Mouse (Mus musculus): ENCODE data around the gene Mertk. TPM values are rescaled to one million over a fixed set of nuclear protein-coding genes. Genes with fewer than 3 reads are reported as not detected.

Gene Mertk
- polyA plus RNA-seq, 1 experiment from 2014 or later, result 6.5 TPM

DNA sequence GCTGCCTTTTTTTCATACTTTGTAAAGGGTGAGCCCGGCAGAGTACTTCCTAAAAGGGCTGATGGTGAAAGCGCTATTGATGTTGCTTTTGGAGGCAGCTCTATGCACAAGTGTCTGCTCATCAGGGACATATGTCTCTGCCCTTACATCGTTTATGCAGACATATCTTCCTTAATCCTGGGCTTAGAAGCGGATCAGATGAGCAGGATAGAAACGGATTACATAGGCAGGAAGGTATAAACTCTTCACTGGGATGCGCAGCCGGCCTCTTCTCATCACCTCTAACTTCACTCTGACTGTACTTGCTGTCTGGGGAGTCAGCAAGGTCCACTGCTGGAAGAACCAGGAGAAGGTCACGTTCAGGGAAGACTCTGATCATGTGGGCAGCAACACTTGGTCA is 138.8 kb downstream of the Mertk start:
- Histone ChIP-seq H3K27ac (no peak overlapping the region), H3K4me3 (no peak overlapping the region), H3K4me2 (replicated peaks) (no peak overlapping the region), H3K4me1 (no peaks in the 10 kb centered on the region), H3K27me3 (no peaks in the 10 kb centered on the region), H3K9ac (no peak overlapping the region), H3K36me3 (peaks cover 70% of the 10 kb centered on the region), H3K9me3 (replicated peaks) (no peaks in the 10 kb centered on the region)
- no peak for ATAC-seq (ENCODE audit: low FRiP score)
- WGBS, result 94% methylated on average over 8 of the region's 8 CpGs

DNA sequence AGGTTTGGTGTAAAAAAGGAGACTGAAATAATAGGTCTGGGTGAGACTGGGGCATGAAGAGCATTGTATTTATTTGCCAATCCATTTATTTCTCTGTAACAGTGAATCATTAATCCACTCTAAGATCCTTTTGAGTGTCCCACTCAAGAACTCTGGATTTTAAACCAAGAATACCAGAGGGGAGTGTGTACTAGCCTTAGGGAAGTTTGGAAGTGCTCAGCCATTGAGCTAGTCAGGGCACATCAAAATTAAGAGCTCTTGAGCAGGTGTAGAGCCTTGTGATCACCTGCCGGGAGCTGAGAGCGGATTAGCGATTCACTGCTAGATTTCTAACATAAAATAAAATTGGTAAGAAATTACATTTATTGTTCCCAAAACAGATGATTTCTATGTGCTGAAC is 139.9 kb downstream of the Mertk start:
- no peaks in the 10 kb centered on the region for H3K4me1 ChIP-seq
- H3K9ac ChIP-seq, result no peak overlapping the region
- H3K4me3 ChIP-seq, result no peak overlapping the region
- no peak overlapping the region for H3K27ac ChIP-seq
- H3K4me2 ChIP-seq (replicated peaks), result no peak overlapping the region
- H3K36me3 ChIP-seq, result peaks cover 69% of the 10 kb centered on the region
- no peaks in the 10 kb centered on the region for H3K9me3 ChIP-seq (replicated peaks)
- no peak for ATAC-seq (ENCODE audit: low FRiP score)
- H3K27me3 ChIP-seq, result no peaks in the 10 kb centered on the region
- 93% methylated on average over 3 of the region's 3 CpGs for WGBS

DNA sequence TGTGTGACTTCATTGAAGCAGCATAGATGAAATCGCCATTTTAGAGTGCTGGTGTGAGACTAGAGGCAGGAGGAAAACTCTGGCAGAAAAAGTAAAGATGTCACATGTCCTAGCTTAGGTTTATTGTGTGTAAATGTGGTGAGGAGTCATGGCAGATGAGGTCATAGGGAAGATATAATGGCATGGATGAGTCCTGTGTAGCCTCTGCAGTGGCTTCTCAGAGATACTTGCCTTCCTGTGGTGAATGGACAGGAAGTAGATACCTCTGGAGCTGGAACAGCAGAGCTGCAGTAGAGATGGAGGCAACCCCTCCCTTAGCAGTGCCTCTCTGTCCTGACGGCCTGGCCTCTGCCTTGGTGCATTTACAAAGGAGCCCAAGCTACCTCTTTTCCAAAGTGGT is 140.7 kb downstream of the Mertk start:
- Histone ChIP-seq H3K27me3 (no peaks in the 10 kb centered on the region), H3K9me3 (replicated peaks) (no peaks in the 10 kb centered on the region), H3K4me3 (no peak overlapping the region), H3K27ac (no peak overlapping the region), H3K36me3 (peaks cover 66% of the 10 kb centered on the region), H3K4me1 (no peaks in the 10 kb centered on the region), H3K4me2 (replicated peaks) (no peak overlapping the region), H3K9ac (no peak overlapping the region)
- 84% methylated on average over 2 of the region's 2 CpGs for WGBS
- no peak for ATAC-seq (ENCODE audit: low FRiP score)

DNA sequence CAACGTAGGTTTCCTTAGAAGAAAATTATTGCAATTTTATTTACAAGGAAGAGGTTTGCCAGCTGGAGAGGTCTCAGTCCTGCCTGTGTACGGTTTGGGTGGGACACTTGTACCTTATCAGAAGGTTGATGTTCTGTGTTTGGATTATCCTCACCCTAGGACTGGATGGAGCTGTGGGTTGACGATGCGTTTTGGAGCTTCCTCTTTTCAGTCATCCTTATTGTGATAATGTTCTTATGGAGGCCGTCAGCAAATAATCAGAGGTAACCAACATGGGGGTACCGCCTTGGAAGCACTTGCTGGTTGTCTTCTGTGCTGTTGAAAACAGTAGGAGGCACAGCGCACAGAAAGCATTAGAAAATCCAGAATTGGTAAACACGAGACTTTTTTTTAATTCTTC is 143.7 kb downstream of the Mertk start:
- H3K4me3 ChIP-seq, result no peak overlapping the region
- H3K9me3 ChIP-seq (replicated peaks), result no peaks in the 10 kb centered on the region
- no peaks in the 10 kb centered on the region for H3K27me3 ChIP-seq
- no peak overlapping the region for H3K9ac ChIP-seq
- WGBS, result 95% methylated on average over 8 of the region's 8 CpGs
- H3K4me1 ChIP-seq, result no peaks in the 10 kb centered on the region
- H3K36me3 ChIP-seq, result peaks cover 66% of the 10 kb centered on the region
- no peak overlapping the region for H3K27ac ChIP-seq
- H3K4me2 ChIP-seq (replicated peaks), result no peak overlapping the region
- ATAC-seq (ENCODE audit: low FRiP score), result no peak

DNA sequence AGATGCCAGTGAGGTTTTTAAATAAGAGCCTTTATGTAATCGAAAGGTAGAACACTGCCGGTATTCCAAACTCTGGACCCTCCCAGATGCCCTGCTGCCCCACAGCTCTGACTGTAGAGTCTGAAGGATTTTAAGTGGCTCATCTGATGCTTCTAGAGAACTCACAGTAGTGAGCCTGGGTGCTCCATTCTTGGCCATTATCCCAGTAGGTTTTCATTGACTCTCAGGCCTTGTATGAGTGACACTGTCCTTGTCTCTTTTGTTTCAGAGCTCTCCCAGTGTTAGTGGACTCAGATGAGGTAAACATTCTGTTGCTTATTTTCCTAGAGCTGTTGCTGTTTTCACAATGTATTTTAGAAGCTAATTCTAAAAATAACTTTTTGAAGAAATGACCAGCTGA is 151.3 kb downstream of the Mertk start:
- Histone ChIP-seq H3K36me3 (peaks cover 69% of the 10 kb centered on the region), H3K4me3 (no peak overlapping the region), H3K4me1 (no peaks in the 10 kb centered on the region), H3K27ac (no peak overlapping the region), H3K27me3 (no peaks in the 10 kb centered on the region), H3K9me3 (replicated peaks) (no peaks in the 10 kb centered on the region), H3K4me2 (replicated peaks) (no peak overlapping the region), H3K9ac (no peak overlapping the region)
- ATAC-seq (ENCODE audit: low FRiP score), result no peak
- WGBS, result 92% methylated on average over 2 of the region's 2 CpGs

Other genes with a start within 250 kb of the Mertk start
- gene Spdye4c, start 107.7 kb upstream of the Mertk start, polyA plus RNA-seq (2016; fragmentation: Nextera tagmentation; extraction: Ambion mirVana), result not detected in 2 replicates
- 79.1 and 82.8 TPM in 2 replicates for gene Anapc1, start 11.6 kb upstream of the Mertk start, polyA plus RNA-seq (2016; fragmentation: Nextera tagmentation; extraction: Ambion mirVana)
- gene Tmem87b, start 119.2 kb downstream of the Mertk start, polyA plus RNA-seq (2016; fragmentation: Nextera tagmentation; extraction: Ambion mirVana), result 35.2 and 39.5 TPM in 2 replicates
- gene Fbln7, start 164.0 kb downstream of the Mertk start, polyA plus RNA-seq (2016; fragmentation: Nextera tagmentation; extraction: Ambion mirVana), result 2.8 and 3.8 TPM in 2 replicates
- 8.8 and 9.0 TPM in 2 replicates for gene Zc3h8, start 245.1 kb downstream of the Mertk start, polyA plus RNA-seq (2016; fragmentation: Nextera tagmentation; extraction: Ambion mirVana)